Mouse (Mus musculus) stomach, postnatal 0 days (tissue): ENCODE results near the gene Gng8.

Experiments used
- CTCF ChIP-seq: IDR thresholded peaks from 2 replicates; pipeline ENCODE4 v1.5.1; 2016; ENCODE audit warnings: antibody characterized with exemption, low read depth, mild to moderate bottlenecking, moderate library complexity
- EP300 ChIP-seq: optimal IDR thresholded peaks from 2 replicates; pipeline ENCODE3; 2016; ENCODE audit warnings: antibody characterized with exemption

GRCm38 (mm10) chr7:16900526-16900925 is 8.9 kb downstream of the Gng8 start:
- TF ChIP-seq CTCF = no peak
- no peak for TF ChIP-seq EP300
